Mouse (Mus musculus) kidney, postnatal 25 days (tissue): ENCODE measurements around the gene Ip6k1.
A peak's percentile ranks its signal among the peaks of the same experiment; 100 is the strongest.

ENCODE experiments used
- DNase-seq, 2 experiments: peaks; one replicate each; pipeline ENCODE4 v3.0.0; 2021; ENCODE audit warnings: mixed read lengths in 2 of 2

Gene Ip6k1

DNA sequence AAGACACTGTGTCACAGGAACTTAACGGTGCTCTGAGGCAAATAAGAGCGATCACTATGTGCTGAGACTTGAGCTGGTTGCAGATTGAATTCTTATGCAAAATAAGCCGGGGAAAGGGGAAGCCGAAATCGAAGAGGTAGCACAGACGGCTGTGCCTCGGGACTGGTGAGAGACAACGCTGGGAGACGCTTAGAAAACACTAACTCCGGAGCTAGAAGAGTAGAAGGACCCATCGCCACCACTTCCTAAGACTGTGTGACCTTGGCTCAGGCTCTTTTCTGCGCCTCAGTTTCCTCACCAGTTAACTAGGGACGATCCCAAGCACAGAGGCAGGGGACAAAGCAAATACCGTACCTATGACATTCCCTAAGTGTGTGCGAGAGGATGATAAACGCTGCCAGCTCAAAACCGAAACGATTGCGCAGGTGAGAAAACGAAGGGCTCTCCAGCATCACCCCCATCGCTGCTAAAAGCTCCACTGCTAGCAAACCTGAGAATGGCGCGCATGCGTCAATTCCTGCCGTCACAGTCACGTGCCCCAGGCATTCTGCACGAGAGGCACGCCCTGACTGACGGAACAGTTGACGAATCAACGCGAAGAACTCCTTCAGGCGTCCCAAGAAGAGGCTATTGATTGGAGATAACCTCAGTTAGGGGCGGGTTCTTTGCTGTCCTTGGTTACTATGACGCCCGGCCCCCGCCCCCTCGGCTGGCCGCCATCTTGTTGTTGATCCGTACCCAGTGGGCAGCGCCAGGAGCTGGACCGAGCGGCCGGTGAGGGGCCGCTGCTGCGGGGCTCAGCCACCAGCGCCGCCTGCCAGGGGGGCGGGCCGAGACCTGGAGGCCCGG is at the start of gene Ip6k1:
Ip6k1 (plus strand) TSS at position 580 of the 849 bp plus-strand sequence.
- DNase-seq, result peak; percentile 100

DNA sequence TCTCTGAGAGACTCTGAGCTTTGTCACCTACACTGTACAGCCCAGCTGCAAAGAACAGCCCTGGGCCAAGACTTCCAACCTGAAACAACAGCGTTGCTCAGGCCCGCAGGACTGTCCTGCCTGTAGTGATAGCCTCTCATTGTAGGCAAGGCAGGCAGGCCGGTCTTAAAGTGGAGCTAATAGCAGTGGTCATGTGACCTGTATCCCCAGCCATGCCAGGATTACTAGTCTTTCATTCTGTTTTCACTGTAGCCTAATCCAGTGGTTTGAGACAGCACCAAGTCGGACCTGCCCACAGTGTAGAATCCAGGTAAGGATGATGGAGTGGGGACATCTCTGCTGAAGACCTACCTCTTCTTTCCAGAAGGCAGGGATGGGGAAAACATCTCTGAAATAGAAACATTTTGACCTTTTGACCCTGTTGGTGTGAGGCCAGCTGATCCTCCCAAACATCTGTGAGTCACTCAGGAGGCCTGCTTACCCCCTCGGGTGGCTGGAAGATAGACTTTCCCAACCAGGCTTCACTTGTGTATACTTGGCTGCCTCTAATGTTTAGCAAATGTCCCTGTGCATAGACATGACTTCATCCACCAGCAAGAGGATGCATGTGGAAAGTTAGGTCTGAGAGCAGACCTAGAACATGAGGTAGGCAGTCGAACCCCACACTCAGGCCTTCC is 46.5 kb upstream of the Ip6k1 start:
- DNase-seq, result no peak

GRCm38 (mm10) chr9:107957141-107957540 is 45.2 kb upstream of the Ip6k1 start:
- DNase-seq, result no peak

DNA sequence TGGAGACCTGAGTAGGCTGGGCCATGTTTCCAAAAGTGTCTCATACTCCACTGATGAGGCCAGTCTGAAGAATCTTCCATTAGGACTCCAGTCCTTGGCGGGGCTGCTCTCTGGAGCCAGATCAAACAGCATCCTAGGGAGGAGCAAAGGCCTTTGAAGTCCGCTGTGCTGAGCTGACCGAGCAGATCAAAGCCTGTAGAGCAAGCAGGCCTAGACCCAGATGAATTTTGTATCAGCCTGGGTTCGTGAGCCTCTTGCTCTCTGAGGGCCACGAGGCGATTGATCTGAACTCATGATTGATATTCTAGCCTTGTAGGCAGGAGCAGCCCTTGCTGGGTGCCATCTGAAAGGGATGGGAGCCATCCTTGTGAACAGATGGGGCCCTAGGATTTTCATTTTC is 42.4 kb upstream of the Ip6k1 start:
- DNase-seq, result no peak

- no peak for DNase-seq
These were observed 41.4 kb upstream of the Ip6k1 start for GRCm38 (mm10) chr9:107960928-107961327.

- no peak for DNase-seq
These were observed 40.9 kb upstream of the Ip6k1 start for GRCm38 (mm10) chr9:107961351-107961762.

DNA sequence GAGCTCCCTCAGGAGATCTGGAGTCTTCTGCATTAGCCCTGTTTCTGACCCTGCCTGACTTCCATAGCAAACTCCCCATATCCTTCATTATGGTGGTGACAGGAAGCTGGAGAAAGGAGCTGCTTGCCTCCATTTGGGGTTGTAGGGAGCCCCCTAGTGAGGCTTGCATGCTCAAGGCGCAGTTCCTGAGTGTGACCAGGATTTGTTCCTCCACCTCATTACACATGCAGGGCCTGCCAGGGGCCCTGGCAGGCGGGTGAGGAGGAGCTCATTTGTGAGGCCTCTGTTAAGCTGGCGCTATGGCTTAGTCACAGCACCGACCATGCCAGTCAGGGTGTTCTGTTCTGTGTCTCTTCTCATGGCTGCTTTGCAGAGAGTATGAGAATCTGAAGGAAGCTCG is 40.4 kb upstream of the Ip6k1 start:
- no peak for DNase-seq

DNA sequence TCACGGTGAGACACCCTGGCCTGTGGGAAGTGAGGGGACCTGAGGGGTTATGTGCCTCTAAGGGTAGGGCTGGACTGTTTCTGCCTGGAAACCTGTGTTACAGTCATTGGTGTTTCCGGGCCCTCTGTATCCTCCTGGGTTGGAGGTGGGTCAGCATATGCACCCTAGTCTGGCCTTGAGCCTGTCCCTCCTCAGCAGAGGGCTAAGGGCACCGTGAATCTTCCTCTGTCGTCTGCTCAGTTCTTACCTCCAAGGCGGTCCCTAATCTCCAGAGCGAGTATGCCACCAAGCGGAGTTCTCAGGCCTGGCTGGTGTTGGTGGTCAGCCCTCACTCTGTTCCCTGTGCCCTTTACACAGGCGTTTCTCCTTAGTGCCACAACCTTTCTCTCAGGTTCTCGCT is 39.4 kb upstream of the Ip6k1 start:
- DNase-seq, result no peak

DNA sequence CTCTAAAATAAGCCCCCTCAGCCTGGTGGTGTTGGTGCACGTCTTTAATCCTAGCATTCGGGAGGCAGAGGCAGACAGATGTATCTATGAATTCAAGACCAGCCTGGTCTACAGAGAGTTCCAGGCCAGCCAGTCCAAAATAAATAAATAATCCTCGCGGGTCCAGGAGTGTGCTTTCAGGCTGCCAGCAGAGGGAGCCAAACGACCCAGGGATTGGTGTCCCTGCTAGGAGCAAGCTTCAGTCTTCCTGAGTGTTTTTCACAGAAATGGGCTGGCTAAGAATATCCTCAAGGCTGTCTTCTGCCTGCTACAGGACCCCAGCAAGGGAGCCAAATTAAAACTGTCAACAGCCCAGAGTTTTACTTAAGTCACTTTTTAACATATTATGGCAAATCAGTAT is 38.6 kb upstream of the Ip6k1 start:
- DNase-seq, result peak; percentile 88 to 93

- DNase-seq, result no peak
These were observed 37.6 kb upstream of the Ip6k1 start for GRCm38 (mm10) chr9:107964681-107965080.

- no peak for DNase-seq
These were observed 35.6 kb upstream of the Ip6k1 start for GRCm38 (mm10) chr9:107966676-107967075.

DNA sequence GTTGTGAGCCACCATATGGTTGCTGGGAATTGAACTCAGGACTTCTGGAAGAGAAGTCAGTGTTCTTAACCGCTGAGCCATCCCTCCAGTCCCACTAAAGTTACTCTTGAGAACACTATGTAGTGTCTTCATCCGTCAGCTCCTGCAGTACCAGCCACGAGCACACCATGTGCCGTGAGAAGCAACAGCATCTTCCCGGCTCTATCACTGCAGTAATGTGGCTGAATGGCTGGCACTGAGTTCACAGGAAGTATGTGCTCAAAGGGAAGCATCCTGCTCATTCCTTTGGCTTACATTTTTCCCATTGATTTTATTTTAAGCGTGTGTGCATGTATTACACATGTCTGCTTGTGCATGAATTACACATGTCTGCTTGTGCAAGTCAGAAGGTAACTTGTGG is 34.9 kb upstream of the Ip6k1 start:
- DNase-seq, result peak in 1 of 2 experiments; percentile 55

GRCm38 (mm10) chr9:107968531-107968930 is 33.8 kb upstream of the Ip6k1 start:
- DNase-seq, result no peak

- DNase-seq, result no peak
These were observed 32.0 kb upstream of the Ip6k1 start for GRCm38 (mm10) chr9:107970311-107970710.

DNA sequence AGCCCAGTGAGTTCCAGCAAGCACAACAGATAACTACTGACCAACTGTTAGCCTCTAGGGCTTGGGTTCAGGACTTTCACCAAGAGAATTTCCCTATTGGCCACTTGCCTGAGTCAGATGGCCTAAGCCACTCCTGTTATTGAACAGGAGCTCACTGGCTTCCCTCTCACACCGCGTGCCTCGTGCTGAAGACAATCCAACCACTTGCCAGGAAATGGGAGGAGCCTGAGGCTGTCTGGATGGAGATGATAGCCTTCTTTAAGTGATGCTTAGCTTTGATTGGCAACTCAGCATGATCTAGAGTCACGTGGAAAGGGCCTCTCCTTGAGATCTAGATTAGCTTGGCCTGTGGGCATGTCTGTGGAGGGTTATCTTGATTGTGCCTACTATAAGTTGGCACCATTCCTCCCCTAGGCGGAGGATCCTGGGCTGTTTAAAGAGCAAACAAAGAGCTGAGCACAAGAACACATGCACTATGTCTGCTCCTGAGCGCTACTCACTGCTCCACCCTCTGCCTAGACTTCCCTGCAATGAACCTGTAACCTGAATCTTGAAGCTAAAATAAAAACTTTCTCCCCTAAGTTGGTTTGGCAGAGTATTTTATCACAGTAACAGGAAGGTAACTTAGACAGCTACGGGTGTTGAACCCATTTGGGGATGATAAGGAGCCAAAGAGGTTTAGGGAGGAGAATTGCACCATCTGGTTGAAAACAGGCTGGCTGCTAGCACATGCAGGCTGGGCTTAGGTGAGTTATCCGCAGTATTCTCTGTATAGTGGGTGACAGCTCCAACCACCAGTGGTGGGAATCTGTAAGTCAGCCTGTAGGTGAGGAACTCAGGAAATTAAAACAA is 30.4 kb upstream of the Ip6k1 start:
- no peak for DNase-seq

DNA sequence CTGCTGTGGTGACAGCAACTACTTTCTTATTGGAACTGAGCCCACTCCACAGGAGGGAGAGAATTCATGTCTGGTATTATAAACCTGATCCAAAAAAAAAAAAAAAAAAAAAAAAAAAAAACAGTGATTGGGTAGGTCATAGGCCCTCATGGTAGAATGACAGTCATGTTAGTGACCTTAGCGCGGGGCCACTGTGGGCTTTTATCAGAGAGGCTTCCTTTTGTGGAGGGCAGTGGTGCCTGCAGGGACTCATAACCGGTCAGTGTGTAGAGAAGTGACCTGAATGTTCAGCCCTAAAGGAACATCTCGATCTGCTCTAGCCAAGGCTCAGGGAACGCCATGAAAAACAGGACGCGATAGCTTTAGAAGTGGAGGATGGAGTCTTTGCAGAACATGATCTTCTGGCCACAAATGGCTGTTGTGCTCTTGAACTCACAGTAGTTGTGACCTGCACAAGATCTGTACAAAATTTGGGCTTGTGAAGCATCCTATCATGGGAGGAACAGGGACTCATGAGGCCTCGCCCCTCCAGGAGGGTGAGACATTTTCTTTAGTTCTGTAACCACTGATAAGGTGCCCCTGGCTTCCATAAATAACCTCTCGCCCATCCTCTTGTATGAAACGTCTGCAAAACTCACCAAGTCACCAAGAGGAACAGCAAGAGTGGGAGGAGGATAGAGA is 27.7 kb upstream of the Ip6k1 start:
- DNase-seq, result no peak

- DNase-seq, result peak; percentile 35 to 50
These were observed 26.6 kb upstream of the Ip6k1 start, which contains the start of gene Uba7 for GRCm38 (mm10) chr9:107975399-107976386. Uba7 (plus strand) TSS chr9:107975505.

- DNase-seq, result no peak
These were observed 23.5 kb upstream of the Ip6k1 start for GRCm38 (mm10) chr9:107978815-107979214.

- DNase-seq, result peak in 1 of 2 experiments; percentile 57
These were observed 20.4 kb upstream of the Ip6k1 start for GRCm38 (mm10) chr9:107981684-107982605.
